Mouse (Mus musculus) midbrain, postnatal 0 days (tissue): Measurements from ENCODE around the gene Slc25a26. TPM values are rescaled to one million over a fixed set of nuclear protein-coding genes. Genes with fewer than 3 reads are reported as not detected.

Experiments used
- ATAC-seq: fragments of 200-750 bp; cut with Nextera tagmentation; 2 replicates; pipeline ENCODE4 v1.8.0; 2017; ENCODE audit warnings: moderate number of reproducible peaks, mild to moderate bottlenecking, moderate TSS enrichment, moderate library complexity; ENCODE audit not compliant: low FRiP score
- DNase-seq: peaks from one replicate; pipeline ENCODE4 v3.0.0-alpha.2; 2015; ENCODE audit warnings: low spot score
- H3K27ac ChIP-seq: fragments of 300-500 bp; sonication (generic); 2 replicates; pipeline ENCODE4 v1.5.1; 2014; ENCODE audit warnings: low read depth, mild to moderate bottlenecking, low read length, mixed read lengths
- H3K27me3 ChIP-seq: fragments of 300-500 bp; sonication (generic); 2 replicates; pipeline ENCODE4 v1.6.1; 2014; ENCODE audit warnings: low read length, control low read depth, mixed read lengths; ENCODE audit not compliant: insufficient read depth
- H3K36me3 ChIP-seq: fragments of 300-500 bp; sonication (generic); 2 replicates; pipeline ENCODE4 v1.6.1; 2014; ENCODE audit warnings: low read length, control low read depth, mixed read lengths; ENCODE audit not compliant: insufficient read depth
- H3K4me1 ChIP-seq: fragments of 300-500 bp; sonication (generic); 2 replicates; pipeline ENCODE4 v1.6.1; 2014; ENCODE audit warnings: mild to moderate bottlenecking, control low read depth, antibody characterized with exemption, low read length, mixed read lengths; ENCODE audit not compliant: insufficient read depth
- H3K4me2 ChIP-seq: fragments of 300-500 bp; sonication (generic); 2 replicates; pipeline ENCODE4 v1.6.1; 2014; ENCODE audit warnings: low read depth, mild to moderate bottlenecking, low read length, mixed read lengths; ENCODE audit not compliant: poor library complexity, severe bottlenecking
- H3K4me3 ChIP-seq: fragments of 300-500 bp; sonication (generic); 2 replicates; pipeline ENCODE4 v1.5.1; 2014; ENCODE audit warnings: low read depth, mild to moderate bottlenecking, low read length, moderate library complexity
- H3K9ac ChIP-seq: fragments of 300-500 bp; sonication (generic); replicated peaks from 2 replicates; pipeline ENCODE4 v1.6.1; 2014; ENCODE audit warnings: mild to moderate bottlenecking, low read length, moderate library complexity, mixed read lengths; ENCODE audit not compliant: poor library complexity, severe bottlenecking
- H3K9me3 ChIP-seq: fragments of 300-500 bp; sonication (generic); 2 replicates; pipeline ENCODE4 v1.6.1; 2016; ENCODE audit warnings: low read length, control low read depth
- CTCF ChIP-seq: IDR thresholded peaks from 2 replicates; pipeline ENCODE4 v1.5.1; 2016; ENCODE audit warnings: antibody characterized with exemption, mild to moderate bottlenecking
- WGBS: fragments of 180-500 bp; shearing (Covaris S2); extraction: QIAGEN DNeasy Blood & Tissue Kit; methylation state at CpG from one replicate; pipeline ENCODE4 v1.1.7; 2014; 5-methylcytosine and 5-hydroxymethylcytosine counted together
- polyA plus RNA-seq: library from polyadenylated mRNA; unstranded; fragments of >200 nt; fragmentation: Nextera tagmentation; extraction: Ambion mirVana; gene quantifications from 2 replicates; pipeline ENCODE4 v1.2.1, GENCODE M21; 2015
- total RNA-seq: library from RNA; depleted of rRNA; stranded (reverse); fragments of >200 nt; gene quantifications from 2 replicates; pipeline ENCODE4 v1.2.3, GENCODE M21; 2014

The Slc25a26 gene
- total and polyA plus RNA-seq, 2 experiments from 2014 or later = 10.7 to 11.8 TPM

GRCm38 (mm10) chr6:94628787-94629186, 128.7 kb downstream of the Slc25a26 start:
- Histone ChIP-seq H3K36me3 (peaks cover 8% of the 10 kb centered on the region; the same call in 1 of the 2 replicates), H3K4me3 (no peak overlapping the region), H3K9ac (no peak overlapping the region), H3K27ac (no peak overlapping the region), H3K27me3 (no peaks in the 10 kb centered on the region), H3K4me2 (no peak overlapping the region), H3K9me3 (no peaks in the 10 kb centered on the region), H3K4me1 (no peaks in the 10 kb centered on the region; the same call in 1 of the 2 replicates)
- ATAC-seq (no peak), DNase-seq (no peak)
- TF ChIP-seq CTCF = no peak
- 66% methylated on average over 6 of the region's 6 CpGs for WGBS

DNA sequence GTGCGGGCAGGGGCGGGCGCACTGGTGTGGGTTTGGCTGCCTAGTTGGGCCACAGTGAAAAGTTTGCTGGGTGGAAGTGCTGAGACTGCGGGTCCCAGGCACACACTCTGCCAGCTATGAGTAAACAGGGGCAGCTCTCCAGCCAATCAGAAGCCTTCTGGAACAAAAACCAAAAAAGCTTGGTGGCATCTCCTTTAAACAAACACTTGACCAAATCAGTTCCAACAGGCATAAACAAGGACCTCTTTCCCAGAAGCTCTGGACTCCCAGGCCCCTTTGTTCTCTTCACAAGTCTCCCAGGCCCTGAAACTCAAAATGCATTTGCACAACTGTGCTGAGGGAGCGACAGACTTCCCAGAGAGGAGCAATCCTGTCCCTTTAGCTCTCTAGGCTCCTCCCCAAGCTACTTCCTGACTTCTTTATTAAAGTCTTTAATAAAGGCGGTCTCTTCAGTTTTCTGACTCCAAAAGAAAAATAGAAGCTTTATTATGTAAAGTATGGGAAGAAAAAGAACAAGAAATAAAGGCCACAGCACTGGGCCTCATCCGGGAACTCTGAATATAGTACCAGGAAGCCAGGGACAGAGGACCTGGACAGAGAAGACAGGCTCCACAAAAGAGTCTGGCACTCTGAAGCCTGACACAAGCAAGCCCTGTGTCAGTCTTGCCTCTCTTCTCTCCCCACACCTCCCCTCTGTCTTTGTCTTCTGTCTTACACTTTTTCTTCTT, 131.1 kb downstream of the Slc25a26 start:
- H3K4me3 ChIP-seq = no peak overlapping the region
- 43% methylated on average over 7 of the region's 7 CpGs for WGBS
- no peak overlapping the region for H3K4me2 ChIP-seq
- H3K9me3 ChIP-seq = no peaks in the 10 kb centered on the region
- H3K4me1 ChIP-seq = peaks cover 3% of the 10 kb centered on the region; the same call in 1 of the 2 replicates
- TF ChIP-seq CTCF = no peak
- H3K9ac ChIP-seq = no peak overlapping the region
- no peaks in the 10 kb centered on the region for H3K27me3 ChIP-seq
- ATAC-seq (peak; percentile 92), DNase-seq (peak; percentile 84)
- H3K27ac ChIP-seq = peak overlapping the region; percentile 67
- no peaks in the 10 kb centered on the region for H3K36me3 ChIP-seq

DNA sequence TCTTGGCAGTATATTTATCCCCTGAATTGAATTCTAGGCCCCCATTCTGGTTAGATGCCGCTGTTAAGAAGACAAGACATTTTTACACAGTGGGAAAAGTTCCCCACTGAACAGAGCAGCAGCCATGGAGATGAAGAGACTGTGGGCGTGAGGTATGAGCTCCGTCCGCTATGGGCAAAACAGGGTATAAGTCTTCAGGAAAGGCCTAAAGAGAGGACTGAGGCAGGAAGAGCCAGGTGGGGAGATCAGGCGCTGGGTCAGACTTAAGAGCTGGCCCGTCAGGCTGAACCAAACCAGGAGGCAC, 131.6 kb downstream of the Slc25a26 start:
- 57% methylated on average over 6 of the region's 6 CpGs for WGBS

GRCm38 (mm10) chr6:94634274-94634673, 134.1 kb downstream of the Slc25a26 start:
- H3K4me1 ChIP-seq = peaks cover 4% of the 10 kb centered on the region; the same call in 1 of the 2 replicates
- 80% methylated on average over 4 of the region's 4 CpGs for WGBS
- H3K4me3 ChIP-seq = no peak overlapping the region
- no peak overlapping the region for H3K9ac ChIP-seq
- H3K9me3 ChIP-seq = no peaks in the 10 kb centered on the region
- ATAC-seq (no peak), DNase-seq (no peak)
- no peaks in the 10 kb centered on the region for H3K36me3 ChIP-seq
- H3K27me3 ChIP-seq = no peaks in the 10 kb centered on the region
- TF ChIP-seq CTCF = no peak
- H3K4me2 ChIP-seq = no peak overlapping the region
- peak overlapping the region; percentile 18; the same call in 1 of the 2 replicates for H3K27ac ChIP-seq

More for the DNA sequence above, 131.6 kb downstream of the Slc25a26 start:
- H3K36me3 ChIP-seq = no peaks in the 10 kb centered on the region
- no peaks in the 10 kb centered on the region for H3K9me3 ChIP-seq
- no peak overlapping the region for H3K4me2 ChIP-seq
- H3K4me3 ChIP-seq = no peak overlapping the region
- H3K27ac ChIP-seq = peak overlapping the region; percentile 60
- H3K27me3 ChIP-seq = no peaks in the 10 kb centered on the region
- TF ChIP-seq CTCF = no peak
- H3K9ac ChIP-seq = no peak overlapping the region
- no peak for DNase-seq
- ATAC-seq = peak; percentile 75
- peaks cover 4% of the 10 kb centered on the region; the same call in 1 of the 2 replicates for H3K4me1 ChIP-seq

DNA sequence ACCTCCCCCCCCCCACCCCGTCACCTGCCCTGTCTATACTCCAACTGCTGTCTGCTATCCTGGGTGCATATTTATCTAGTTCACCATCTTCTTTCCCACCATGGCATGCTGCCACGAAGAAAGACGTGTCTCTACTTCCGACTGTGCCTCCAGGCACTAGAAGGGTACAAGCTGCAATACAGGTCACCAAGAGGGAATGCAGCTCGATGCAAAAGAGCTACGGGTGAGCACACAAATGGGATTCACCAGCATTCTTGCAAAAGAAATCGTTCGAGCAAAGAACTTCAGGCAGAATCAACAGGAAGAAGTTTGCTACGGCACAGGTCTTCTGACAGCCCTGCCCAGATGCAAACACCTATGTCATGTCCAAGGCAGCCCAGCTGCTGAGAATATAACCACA, 134.6 kb downstream of the Slc25a26 start:
- ATAC-seq (no peak), DNase-seq (no peak)
- Histone ChIP-seq H3K9me3 (no peaks in the 10 kb centered on the region), H3K27me3 (no peaks in the 10 kb centered on the region), H3K4me1 (peaks cover 4% of the 10 kb centered on the region; the same call in 1 of the 2 replicates), H3K36me3 (no peaks in the 10 kb centered on the region), H3K4me3 (no peak overlapping the region), H3K4me2 (no peak overlapping the region), H3K9ac (no peak overlapping the region), H3K27ac (0 out of 2 replicates have a peak overlapping the region, but pooled peaks have one; percentile 26)
- 58% methylated on average over 9 of the region's 9 CpGs for WGBS
- no peak for TF ChIP-seq CTCF

DNA sequence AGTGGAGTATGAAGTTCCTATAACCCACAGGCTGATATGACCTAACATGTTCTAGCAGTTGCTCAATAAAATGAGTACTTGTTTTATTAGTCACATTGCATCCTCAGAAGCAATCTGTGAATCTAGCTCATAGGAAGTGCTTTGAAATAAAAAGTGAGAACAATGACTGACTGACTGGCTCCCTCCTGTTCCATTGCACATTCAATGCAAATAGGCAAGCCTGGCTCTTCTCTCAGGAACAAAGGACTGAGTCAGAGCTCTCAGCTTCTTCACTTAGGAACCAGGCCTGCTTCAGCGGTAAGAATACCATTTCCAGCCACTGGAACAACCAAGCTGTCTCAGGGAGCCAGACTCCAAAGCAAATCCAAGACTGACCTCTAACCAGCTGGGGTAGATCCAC, 135.2 kb downstream of the Slc25a26 start:
- WGBS = 31% methylated on average over 1 of the region's 1 CpGs
- no peak for ATAC-seq
- H3K27ac ChIP-seq = no peak overlapping the region
- H3K27me3 ChIP-seq = no peaks in the 10 kb centered on the region
- no peak overlapping the region for H3K9ac ChIP-seq
- no peak overlapping the region for H3K4me2 ChIP-seq
- no peak for DNase-seq
- H3K4me3 ChIP-seq = no peak overlapping the region
- TF ChIP-seq CTCF = no peak
- no peaks in the 10 kb centered on the region for H3K9me3 ChIP-seq
- peaks cover 4% of the 10 kb centered on the region; the same call in 1 of the 2 replicates for H3K4me1 ChIP-seq
- H3K36me3 ChIP-seq = no peaks in the 10 kb centered on the region
